Mouse (Mus musculus): ENCODE measurements at regions not wholly inside any gene's neighbourhood (a gene's known extent, or its start where the extent isn't known, plus 50 kb on each side); places are given as distances from the start of the nearest gene placed in this dataset.

DNA sequence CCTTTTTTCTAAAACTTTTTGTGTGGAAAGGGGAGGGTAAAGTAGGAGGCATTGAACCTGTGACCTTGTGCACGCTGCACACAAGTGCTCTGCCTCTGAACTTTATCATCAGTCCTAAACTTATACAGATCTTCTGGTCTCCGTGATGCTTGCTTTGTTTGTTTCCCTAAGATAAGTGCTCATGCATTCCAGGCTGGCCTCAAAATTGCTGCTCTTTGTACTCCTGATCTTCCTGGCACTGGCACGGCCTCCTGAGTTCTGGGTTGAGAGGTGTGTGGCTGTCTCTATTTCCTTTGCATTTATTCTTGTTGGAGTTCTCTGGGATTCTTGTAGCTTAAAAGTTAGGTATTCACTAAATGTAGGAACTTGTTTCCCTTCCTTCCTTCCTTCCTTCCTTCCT, 86.1 kb upstream of the Aldh1a3 start:
- no peak for DNase-seq (ENCODE audit: low spot score)
- no peak overlapping the region for H3K9ac ChIP-seq (ENCODE audit: low read depth, low read length, severe bottlenecking)

DNA sequence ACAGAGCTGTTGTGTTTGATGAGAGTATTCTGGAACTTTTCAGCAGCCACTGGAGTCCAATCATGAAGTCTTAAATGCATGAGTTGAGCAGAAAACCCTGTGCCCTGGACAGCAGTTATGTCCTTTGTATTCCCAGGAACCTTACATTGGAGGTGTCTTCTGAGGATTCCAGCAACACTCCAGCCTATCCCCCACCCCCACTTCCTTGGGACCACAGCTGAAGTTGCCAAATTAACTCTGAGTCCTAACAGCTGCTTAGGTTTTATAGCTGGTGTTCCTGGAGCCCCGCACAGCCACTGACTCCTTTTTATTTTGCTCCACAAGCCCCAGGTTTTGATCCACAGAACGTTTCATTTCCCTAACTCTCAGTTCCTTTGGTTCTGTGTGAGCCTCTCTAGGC, 78.4 kb upstream of the Aldh1a3 start:
- no peaks in the 10 kb centered on the region for H3K36me3 ChIP-seq (ENCODE audit: control insufficient read depth, insufficient read depth, low read length)
- H3K4me2 ChIP-seq (replicated peaks; ENCODE audit: low read depth, low read length, severe bottlenecking), result no peak overlapping the region
- peaks cover 12% of the 10 kb centered on the region for H3K4me1 ChIP-seq (ENCODE audit: control insufficient read depth, insufficient read depth, low read length)
- H3K9me3 ChIP-seq (ENCODE audit: control insufficient read depth, low read length), result peaks cover 8% of the 10 kb centered on the region; the same call in 1 of the 2 replicates
- no peak for TF ChIP-seq POLR2A (IDR thresholded peaks at IDR 0.05; ENCODE audit: borderline replicate concordance, extremely low read depth, insufficient read depth, insufficient read length)
- H3K4me3 ChIP-seq (replicated peaks; ENCODE audit: low read length), result no peak overlapping the region
- no peak overlapping the region for H3K9ac ChIP-seq (ENCODE audit: low read depth, low read length, severe bottlenecking)
- DNase-seq (ENCODE audit: low spot score) (peak; percentile 15), ATAC-seq (ENCODE audit: low FRiP score, low read depth) (peak; percentile 67; the same call in 1 of the 2 replicates)
- 9% methylated on average over 2 of the region's 2 CpGs for WGBS
- 0 out of 2 replicates have a peak overlapping the region, but pooled peaks have one; percentile 28 for H3K27ac ChIP-seq (replicated peaks; ENCODE audit: low read depth, low read length)
- no peaks in the 10 kb centered on the region for H3K27me3 ChIP-seq (ENCODE audit: control insufficient read depth, insufficient read depth, low read length)

More for the DNA sequence above, 86.1 kb upstream of the Aldh1a3 start:
- Histone ChIP-seq H3K9me3 (ENCODE audit: control insufficient read depth, low read length) (no peaks in the 10 kb centered on the region), H3K27ac (replicated peaks; ENCODE audit: low read depth, low read length) (no peak overlapping the region), H3K36me3 (ENCODE audit: control insufficient read depth, insufficient read depth, low read length) (no peaks in the 10 kb centered on the region), H3K27me3 (ENCODE audit: control insufficient read depth, insufficient read depth, low read length) (no peaks in the 10 kb centered on the region), H3K4me3 (replicated peaks; ENCODE audit: low read length) (no peak overlapping the region), H3K4me2 (replicated peaks; ENCODE audit: low read depth, low read length, severe bottlenecking) (no peak overlapping the region), H3K4me1 (ENCODE audit: control insufficient read depth, insufficient read depth, low read length) (no peaks in the 10 kb centered on the region)
- ATAC-seq (ENCODE audit: low FRiP score, low read depth), result no peak
- 58% methylated on average over 3 of the region's 3 CpGs for WGBS
- no peak for TF ChIP-seq POLR2A (IDR thresholded peaks at IDR 0.05; ENCODE audit: borderline replicate concordance, extremely low read depth, insufficient read depth, insufficient read length)

GRCm38 (mm10) chr7:66504519-66504918, 77.2 kb upstream of the Aldh1a3 start:
- H3K27ac ChIP-seq (replicated peaks; ENCODE audit: low read depth, low read length), result no peak overlapping the region
- ATAC-seq (ENCODE audit: low FRiP score, low read depth) (no peak), DNase-seq (ENCODE audit: low spot score) (no peak)
- 89% methylated on average over 4 of the region's 4 CpGs for WGBS
- TF ChIP-seq POLR2A (IDR thresholded peaks at IDR 0.05; ENCODE audit: borderline replicate concordance, extremely low read depth, insufficient read depth, insufficient read length), result no peak
- peaks cover 12% of the 10 kb centered on the region for H3K4me1 ChIP-seq (ENCODE audit: control insufficient read depth, insufficient read depth, low read length)
- H3K36me3 ChIP-seq (ENCODE audit: control insufficient read depth, insufficient read depth, low read length), result no peaks in the 10 kb centered on the region
- no peak overlapping the region for H3K4me3 ChIP-seq (replicated peaks; ENCODE audit: low read length)
- H3K9ac ChIP-seq (ENCODE audit: low read depth, low read length, severe bottlenecking), result no peak overlapping the region
- H3K27me3 ChIP-seq (ENCODE audit: control insufficient read depth, insufficient read depth, low read length), result no peaks in the 10 kb centered on the region
- no peak overlapping the region for H3K4me2 ChIP-seq (replicated peaks; ENCODE audit: low read depth, low read length, severe bottlenecking)
- peaks cover 8% of the 10 kb centered on the region; the same call in 1 of the 2 replicates for H3K9me3 ChIP-seq (ENCODE audit: control insufficient read depth, low read length)

GRCm38 (mm10) chr7:66501425-66501824, 74.1 kb upstream of the Aldh1a3 start:
- H3K4me3 ChIP-seq (replicated peaks; ENCODE audit: low read length), result no peak overlapping the region
- H3K36me3 ChIP-seq (ENCODE audit: control insufficient read depth, insufficient read depth, low read length), result no peaks in the 10 kb centered on the region
- DNase-seq (ENCODE audit: low spot score), result no peak
- no peak overlapping the region for H3K27ac ChIP-seq (replicated peaks; ENCODE audit: low read depth, low read length)
- no peak for TF ChIP-seq POLR2A (IDR thresholded peaks at IDR 0.05; ENCODE audit: borderline replicate concordance, extremely low read depth, insufficient read depth, insufficient read length)
- ATAC-seq (ENCODE audit: low FRiP score, low read depth), result no peak
- no peaks in the 10 kb centered on the region for H3K9me3 ChIP-seq (ENCODE audit: control insufficient read depth, low read length)
- 60% methylated on average over 6 of the region's 6 CpGs for WGBS
- no peak overlapping the region for H3K9ac ChIP-seq (ENCODE audit: low read depth, low read length, severe bottlenecking)
- H3K27me3 ChIP-seq (ENCODE audit: control insufficient read depth, insufficient read depth, low read length), result no peaks in the 10 kb centered on the region
- peaks cover 12% of the 10 kb centered on the region for H3K4me1 ChIP-seq (ENCODE audit: control insufficient read depth, insufficient read depth, low read length)
- no peak overlapping the region for H3K4me2 ChIP-seq (replicated peaks; ENCODE audit: low read depth, low read length, severe bottlenecking)

DNA sequence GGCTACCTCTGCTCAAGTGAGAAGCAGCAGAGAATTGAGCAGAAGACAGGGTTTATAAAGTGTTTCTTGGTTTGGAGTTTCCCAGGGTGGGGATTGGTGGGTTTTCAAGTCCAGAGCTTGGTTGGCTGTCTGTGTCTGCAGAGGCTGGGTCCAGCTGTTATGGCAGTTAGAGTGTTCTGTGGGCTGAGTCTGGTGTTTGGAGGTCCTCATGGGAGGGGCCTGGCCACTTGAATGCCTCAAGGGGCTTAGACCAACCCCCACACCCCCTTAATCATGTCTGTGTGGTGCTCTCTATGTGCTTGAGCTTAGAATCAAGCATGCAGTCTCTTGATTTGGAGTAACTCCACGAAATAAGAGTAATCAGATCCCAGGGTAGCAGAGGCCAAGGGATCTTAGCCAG, 70.2 kb upstream of the Aldh1a3 start:
- ATAC-seq (ENCODE audit: low FRiP score, low read depth), result no peak
- no peak overlapping the region for H3K27ac ChIP-seq (replicated peaks; ENCODE audit: low read depth, low read length)
- H3K9ac ChIP-seq (ENCODE audit: low read depth, low read length, severe bottlenecking), result no peak overlapping the region
- no peak for TF ChIP-seq POLR2A (IDR thresholded peaks at IDR 0.05; ENCODE audit: borderline replicate concordance, extremely low read depth, insufficient read depth, insufficient read length)
- H3K4me2 ChIP-seq (replicated peaks; ENCODE audit: low read depth, low read length, severe bottlenecking), result no peak overlapping the region
- H3K36me3 ChIP-seq (ENCODE audit: control insufficient read depth, insufficient read depth, low read length), result no peaks in the 10 kb centered on the region
- no peak for DNase-seq (ENCODE audit: low spot score)
- 58% methylated on average over 1 of the region's 1 CpGs for WGBS
- no peaks in the 10 kb centered on the region for H3K27me3 ChIP-seq (ENCODE audit: control insufficient read depth, insufficient read depth, low read length)
- no peaks in the 10 kb centered on the region for H3K4me1 ChIP-seq (ENCODE audit: control insufficient read depth, insufficient read depth, low read length)
- H3K9me3 ChIP-seq (ENCODE audit: control insufficient read depth, low read length), result no peaks in the 10 kb centered on the region
- H3K4me3 ChIP-seq (replicated peaks; ENCODE audit: low read length), result no peak overlapping the region

Measured in limb, embryonic 14.5 days (tissue).